20 mouse cellular contexts compared by ENCODE assay signal in genomic region chr13:89463746-89464145, GRCm38 (mm10).
"Had no signal": no experiment of that assay in that cellular context is flagged by ENCODE, and none has a peak within 500 bp of the region (broad histone marks: within the 10 kb centered on the region; RNA-seq: fewer than 3 reads in every experiment).

No protein-coding gene starts in this region.

- ATAC-seq: midbrain, embryonic 15.5 days had no signal

- H3K9me3 ChIP-seq: kidney, embryonic 15.5 days; limb, embryonic 12.5 days; liver, embryonic 13.5 days; midbrain, embryonic 15.5 days; neural tube, embryonic 13.5 days; stomach, embryonic 15.5 days had no signal

- H3K4me1 ChIP-seq: kidney, embryonic 15.5 days; limb, embryonic 12.5 days; liver, embryonic 13.5 days; midbrain, embryonic 15.5 days; neural tube, embryonic 13.5 days; stomach, embryonic 15.5 days had no signal

- H3K27me3 ChIP-seq: kidney, embryonic 15.5 days; limb, embryonic 12.5 days; liver, embryonic 13.5 days; midbrain, embryonic 15.5 days; neural tube, embryonic 13.5 days; stomach, embryonic 15.5 days had no signal

- H3K4me2 ChIP-seq: kidney, embryonic 15.5 days; limb, embryonic 12.5 days; liver, embryonic 13.5 days; midbrain, embryonic 11.5 days; midbrain, embryonic 15.5 days; neural tube, embryonic 13.5 days; stomach, embryonic 15.5 days had no signal

- H3K9ac ChIP-seq: kidney, embryonic 15.5 days; limb, embryonic 12.5 days; liver, embryonic 13.5 days; midbrain, embryonic 15.5 days; neural tube, embryonic 13.5 days; stomach, embryonic 15.5 days had no signal

- DNase-seq: kidney, adult 11 months; kidney, adult 8-10 months; kidney, postnatal 10 days; kidney, postnatal 36 days; layer of hippocampus, postnatal 36 days; liver, embryonic 13.5 days; lung, adult 2 months; lung, postnatal 14 days; lung, postnatal 4 days; retina, postnatal 1 day; right cerebral cortex, postnatal 25 days; spleen, adult 18-20 months; thymus, postnatal 25 days had no signal

- H3K4me3 ChIP-seq: kidney, embryonic 15.5 days; limb, embryonic 12.5 days; liver, embryonic 13.5 days; midbrain, embryonic 15.5 days; myocyte; neural tube, embryonic 13.5 days; stomach, embryonic 15.5 days had no signal

- H3K27ac ChIP-seq: kidney, embryonic 15.5 days; limb, embryonic 12.5 days; liver, embryonic 13.5 days; midbrain, embryonic 15.5 days; neural tube, embryonic 13.5 days; stomach, embryonic 15.5 days had no signal

- H3K36me3 ChIP-seq: kidney, embryonic 15.5 days; limb, embryonic 12.5 days; liver, embryonic 13.5 days; midbrain, embryonic 15.5 days; neural tube, embryonic 13.5 days; stomach, embryonic 15.5 days had no signal
